Mouse (Mus musculus) lung, adult 2 months (tissue): ENCODE measurements around the gene Rrp1b.

Source experiments
- CTCF ChIP-seq: fragments of 200-500 bp; IDR thresholded peaks from 2 replicates; pipeline ENCODE4 v1.5.1; 2011; ENCODE audit warnings: mild to moderate bottlenecking, low read length, control low read depth; ENCODE audit not compliant: insufficient read depth
- POLR2A ChIP-seq: fragments of 200-500 bp; IDR thresholded peaks from 2 replicates; pipeline ENCODE4 v1.6.1; 2011; ENCODE audit warnings: low read depth, mild to moderate bottlenecking, control low read depth, low read length, borderline replicate concordance; ENCODE audit errors: extremely low read depth

GRCm38 (mm10) chr17:32091032-32091363 lies 55.1 kb downstream of the Rrp1b start:
- TF ChIP-seq CTCF (no peak), POLR2A (no peak)
